Mouse (Mus musculus): ENCODE data around the gene Leo1. TPM values are rescaled to one million over a fixed set of nuclear protein-coding genes. Genes with fewer than 3 reads are reported as not detected.
"Not testable (repeated sequence)": the region's sequence is repeated elsewhere in the genome, so short reads cannot be mapped to it uniquely, and the experiment has no call there.

The Leo1 gene
- polyA plus RNA-seq, 1 experiment from 2014 or later, result 23.6 TPM

- Histone ChIP-seq H3K27me3 (ENCODE audit: control insufficient read depth, insufficient read depth, low read length) (no peaks in the 10 kb centered on the region), H3K36me3 (ENCODE audit: control insufficient read depth, insufficient read depth, low read length) (no peaks in the 10 kb centered on the region), H3K9me3 (ENCODE audit: control insufficient read depth, low read length) (no peaks in the 10 kb centered on the region), H3K4me1 (ENCODE audit: control insufficient read depth in 2 of 2, insufficient read depth in 2 of 2, low read length in 2 of 2) (no peaks in the 10 kb centered on the region), H3K4me3 (ENCODE audit: control insufficient read depth in 1 of 2, insufficient read depth in 1 of 2, low read depth in 1 of 2, low read length in 2 of 2) (no peak overlapping the region), H3K9ac (ENCODE audit: low read length) (no peak overlapping the region), H3K27ac (replicated peaks in 1 of 2; ENCODE audit: control insufficient read depth in 1 of 2, insufficient read depth in 1 of 2, low read depth in 2 of 2, low read length in 2 of 2) (no peak overlapping the region), H3K4me2 (ENCODE audit: low read length) (no peak overlapping the region)
- no peak for ATAC-seq (ENCODE audit: insufficient number of reproducible peaks, insufficient read depth, low FRiP score, low read depth)
- 73% methylated on average over 8 of the region's 8 CpGs for WGBS
Measured at GRCm38 (mm10) chr9:75479106-75479725, 37.9 kb downstream of the Leo1 start.

GRCm38 (mm10) chr9:75480536-75481075 is 39.3 kb downstream of the Leo1 start:
- no peak overlapping the region for H3K4me2 ChIP-seq (ENCODE audit: low read length)
- H3K4me3 ChIP-seq (ENCODE audit: control insufficient read depth in 1 of 2, insufficient read depth in 1 of 2, low read depth in 1 of 2, low read length in 2 of 2), result no peak overlapping the region
- no peak overlapping the region for H3K9ac ChIP-seq (ENCODE audit: low read length)
- WGBS, result 95% methylated on average over 5 of the region's 5 CpGs
- no peak overlapping the region for H3K27ac ChIP-seq (replicated peaks in 1 of 2; ENCODE audit: control insufficient read depth in 1 of 2, insufficient read depth in 1 of 2, low read depth in 2 of 2, low read length in 2 of 2)
- H3K27me3 ChIP-seq (ENCODE audit: control insufficient read depth, insufficient read depth, low read length), result no peaks in the 10 kb centered on the region
- H3K4me1 ChIP-seq (ENCODE audit: control insufficient read depth in 2 of 2, insufficient read depth in 2 of 2, low read length in 2 of 2), result no peaks in the 10 kb centered on the region
- no peak for ATAC-seq (ENCODE audit: insufficient number of reproducible peaks, insufficient read depth, low FRiP score, low read depth)
- no peaks in the 10 kb centered on the region for H3K36me3 ChIP-seq (ENCODE audit: control insufficient read depth, insufficient read depth, low read length)
- H3K9me3 ChIP-seq (ENCODE audit: control insufficient read depth, low read length), result no peaks in the 10 kb centered on the region

GRCm38 (mm10) chr9:75485231-75485630 is 43.9 kb downstream of the Leo1 start:
- Histone ChIP-seq H3K4me3 (ENCODE audit: control insufficient read depth in 1 of 2, insufficient read depth in 1 of 2, low read depth in 1 of 2, low read length in 2 of 2) (no peak overlapping the region), H3K36me3 (ENCODE audit: control insufficient read depth, insufficient read depth, low read length) (no peaks in the 10 kb centered on the region), H3K9ac (ENCODE audit: low read length) (no peak overlapping the region), H3K27ac (replicated peaks in 1 of 2; ENCODE audit: control insufficient read depth in 1 of 2, insufficient read depth in 1 of 2, low read depth in 2 of 2, low read length in 2 of 2) (no peak overlapping the region), H3K4me1 (ENCODE audit: control insufficient read depth in 2 of 2, insufficient read depth in 2 of 2, low read length in 2 of 2) (no peaks in the 10 kb centered on the region; a peak in 1 of 4 replicates), H3K9me3 (ENCODE audit: control insufficient read depth, low read length) (no peaks in the 10 kb centered on the region), H3K4me2 (ENCODE audit: low read length) (no peak overlapping the region), H3K27me3 (ENCODE audit: control insufficient read depth, insufficient read depth, low read length) (no peaks in the 10 kb centered on the region)
- 84% methylated on average over 6 of the region's 6 CpGs for WGBS
- ATAC-seq (ENCODE audit: insufficient number of reproducible peaks, insufficient read depth, low FRiP score, low read depth), result no peak

- H3K27ac ChIP-seq (replicated peaks in 1 of 2; ENCODE audit: control insufficient read depth in 1 of 2, insufficient read depth in 1 of 2, low read depth in 2 of 2, low read length in 2 of 2); H3K27me3 ChIP-seq (ENCODE audit: control insufficient read depth, insufficient read depth, low read length); H3K4me3 ChIP-seq (ENCODE audit: control insufficient read depth in 1 of 2, insufficient read depth in 1 of 2, low read depth in 1 of 2, low read length in 2 of 2); H3K9ac ChIP-seq (ENCODE audit: low read length); H3K9me3 ChIP-seq (ENCODE audit: control insufficient read depth, low read length); H3K4me2 ChIP-seq (ENCODE audit: low read length); H3K36me3 ChIP-seq (ENCODE audit: control insufficient read depth, insufficient read depth, low read length); H3K4me1 ChIP-seq (ENCODE audit: control insufficient read depth in 2 of 2, insufficient read depth in 2 of 2, low read length in 2 of 2); ATAC-seq (ENCODE audit: insufficient number of reproducible peaks, insufficient read depth, low FRiP score, low read depth): not testable (repeated sequence)
- 96% methylated on average over 7 of the region's 7 CpGs for WGBS
Measured at GRCm38 (mm10) chr9:75488255-75488654, 46.9 kb downstream of the Leo1 start.

GRCm38 (mm10) chr9:75494407-75495005 is 53.2 kb downstream of the Leo1 start:
- ATAC-seq (ENCODE audit: insufficient number of reproducible peaks, insufficient read depth, low FRiP score, low read depth), result no peak
- H3K4me2 ChIP-seq (ENCODE audit: low read length), result no peak overlapping the region
- 77% methylated on average over 9 of the region's 9 CpGs for WGBS

GRCm38 (mm10) chr9:75495945-75496344 is 54.6 kb downstream of the Leo1 start:
- no peak overlapping the region for H3K4me3 ChIP-seq (ENCODE audit: control insufficient read depth in 1 of 2, insufficient read depth in 1 of 2, low read depth in 1 of 2, low read length in 2 of 2)
- H3K4me1 ChIP-seq (ENCODE audit: control insufficient read depth in 2 of 2, insufficient read depth in 2 of 2, low read length in 2 of 2), result no peaks in the 10 kb centered on the region
- H3K9me3 ChIP-seq (ENCODE audit: control insufficient read depth, low read length), result no peaks in the 10 kb centered on the region
- H3K9ac ChIP-seq (ENCODE audit: low read length), result no peak overlapping the region
- no peak; the same call in 1 of the 2 replicates for ATAC-seq (ENCODE audit: insufficient number of reproducible peaks, insufficient read depth, low FRiP score, low read depth)
- no peaks in the 10 kb centered on the region for H3K27me3 ChIP-seq (ENCODE audit: control insufficient read depth, insufficient read depth, low read length)
- WGBS, result 65% methylated on average over 10 of the region's 10 CpGs
- H3K36me3 ChIP-seq (ENCODE audit: control insufficient read depth, insufficient read depth, low read length), result peaks cover 34% of the 10 kb centered on the region
- H3K4me2 ChIP-seq (ENCODE audit: low read length), result no peak overlapping the region
- H3K27ac ChIP-seq (replicated peaks in 1 of 2; ENCODE audit: control insufficient read depth in 1 of 2, insufficient read depth in 1 of 2, low read depth in 2 of 2, low read length in 2 of 2), result no peak overlapping the region

More at GRCm38 (mm10) chr9:75494407-75495005, 53.2 kb downstream of the Leo1 start:
- H3K4me3 ChIP-seq (ENCODE audit: control insufficient read depth in 1 of 2, insufficient read depth in 1 of 2, low read depth in 1 of 2, low read length in 2 of 2), result no peak overlapping the region
- H3K27ac ChIP-seq (replicated peaks in 1 of 2; ENCODE audit: control insufficient read depth in 1 of 2, insufficient read depth in 1 of 2, low read depth in 2 of 2, low read length in 2 of 2), result no peak overlapping the region
- no peaks in the 10 kb centered on the region for H3K4me1 ChIP-seq (ENCODE audit: control insufficient read depth in 2 of 2, insufficient read depth in 2 of 2, low read length in 2 of 2)
- no peaks in the 10 kb centered on the region for H3K27me3 ChIP-seq (ENCODE audit: control insufficient read depth, insufficient read depth, low read length)
- H3K36me3 ChIP-seq (ENCODE audit: control insufficient read depth, insufficient read depth, low read length), result peaks cover 21% of the 10 kb centered on the region
- H3K9me3 ChIP-seq (ENCODE audit: control insufficient read depth, low read length), result no peaks in the 10 kb centered on the region
- no peak overlapping the region for H3K9ac ChIP-seq (ENCODE audit: low read length)

GRCm38 (mm10) chr9:75498571-75498970 is 57.2 kb downstream of the Leo1 start:
- no peak overlapping the region for H3K27ac ChIP-seq (replicated peaks in 1 of 2; ENCODE audit: control insufficient read depth in 1 of 2, insufficient read depth in 1 of 2, low read depth in 2 of 2, low read length in 2 of 2)
- no peak for ATAC-seq (ENCODE audit: insufficient number of reproducible peaks, insufficient read depth, low FRiP score, low read depth)
- H3K27me3 ChIP-seq (ENCODE audit: control insufficient read depth, insufficient read depth, low read length), result no peaks in the 10 kb centered on the region
- H3K9ac ChIP-seq (ENCODE audit: low read length), result no peak overlapping the region
- H3K4me1 ChIP-seq (ENCODE audit: control insufficient read depth in 2 of 2, insufficient read depth in 2 of 2, low read length in 2 of 2), result no peaks in the 10 kb centered on the region
- WGBS, result 93% methylated on average over 7 of the region's 7 CpGs
- no peaks in the 10 kb centered on the region for H3K9me3 ChIP-seq (ENCODE audit: control insufficient read depth, low read length)
- no peak overlapping the region for H3K4me2 ChIP-seq (ENCODE audit: low read length)
- peaks cover 57% of the 10 kb centered on the region for H3K36me3 ChIP-seq (ENCODE audit: control insufficient read depth, insufficient read depth, low read length)
- H3K4me3 ChIP-seq (ENCODE audit: control insufficient read depth in 1 of 2, insufficient read depth in 1 of 2, low read depth in 1 of 2, low read length in 2 of 2), result no peak overlapping the region

Measured in heart, embryonic 14.5 days (tissue).